Mouse (Mus musculus): ENCODE data around the gene Mc3r. TPM values are rescaled to one million over a fixed set of nuclear protein-coding genes. Genes with fewer than 3 reads are reported as not detected.
A peak's percentile ranks its signal among the peaks of the same experiment; 100 is the strongest.

Mc3r gene
- polyA plus RNA-seq, 1 experiment, result not detected

- TF ChIP-seq CTCF (conservative IDR thresholded peaks at IDR 0.05; ENCODE audit: insufficient read depth, insufficient read length, low read depth, low read length) (peak; percentile 25; the same call in 1 of the 2 replicates), POLR2A (IDR thresholded peaks at IDR 0.05; ENCODE audit: low read depth, low read length) (no peak)
- Histone ChIP-seq H3K4me1 (ENCODE audit: control insufficient read depth, insufficient read depth, low read length) (no peaks in the 10 kb centered on the region), H3K36me3 (ENCODE audit: control insufficient read depth, insufficient read depth, low read length) (no peaks in the 10 kb centered on the region), H3K27ac (ENCODE audit: insufficient read depth, low read depth, low read length) (no peak overlapping the region), H3K27me3 (replicated peaks; ENCODE audit: control insufficient read depth, insufficient read depth, low read length) (no peaks in the 10 kb centered on the region), H3K4me3 (ENCODE audit: insufficient read depth, low read depth, low read length) (no peak overlapping the region)
- 80% methylated on average over 14 of the region's 14 CpGs for WGBS
- DNase-seq, result no peak
Measured at GRCm38 (mm10) chr2:172249336-172249735, 1.0 kb downstream of the Mc3r start.

GRCm38 (mm10) chr2:172256418-172256817 lies 8.1 kb downstream of the Mc3r start:
- Histone ChIP-seq H3K36me3 (ENCODE audit: control insufficient read depth, insufficient read depth, low read length) (no peaks in the 10 kb centered on the region), H3K27me3 (replicated peaks; ENCODE audit: control insufficient read depth, insufficient read depth, low read length) (no peaks in the 10 kb centered on the region), H3K27ac (ENCODE audit: insufficient read depth, low read depth, low read length) (no peak overlapping the region), H3K4me1 (ENCODE audit: control insufficient read depth, insufficient read depth, low read length) (no peaks in the 10 kb centered on the region), H3K4me3 (ENCODE audit: insufficient read depth, low read depth, low read length) (no peak overlapping the region)
- TF ChIP-seq POLR2A (IDR thresholded peaks at IDR 0.05; ENCODE audit: low read depth, low read length) (no peak), CTCF (conservative IDR thresholded peaks at IDR 0.05; ENCODE audit: insufficient read depth, insufficient read length, low read depth, low read length) (no peak)
- WGBS, result 73% methylated on average over 6 of the region's 6 CpGs
- DNase-seq, result no peak

- Histone ChIP-seq H3K36me3 (ENCODE audit: control insufficient read depth, insufficient read depth, low read length) (no peaks in the 10 kb centered on the region), H3K27me3 (replicated peaks; ENCODE audit: control insufficient read depth, insufficient read depth, low read length) (no peaks in the 10 kb centered on the region), H3K4me1 (ENCODE audit: control insufficient read depth, insufficient read depth, low read length) (no peaks in the 10 kb centered on the region), H3K27ac (ENCODE audit: insufficient read depth, low read depth, low read length) (no peak overlapping the region), H3K4me3 (ENCODE audit: insufficient read depth, low read depth, low read length) (no peak overlapping the region)
- no peak for TF ChIP-seq POLR2A (IDR thresholded peaks at IDR 0.05; ENCODE audit: low read depth, low read length)
- TF ChIP-seq CTCF (conservative IDR thresholded peaks at IDR 0.05; ENCODE audit: insufficient read depth, insufficient read length, low read depth, low read length), result no peak
- WGBS, result 77% methylated on average over 5 of the region's 5 CpGs
- no peak for DNase-seq
Measured at GRCm38 (mm10) chr2:172256956-172257355, 8.7 kb downstream of the Mc3r start.

GRCm38 (mm10) chr2:172257471-172258065 lies 9.3 kb downstream of the Mc3r start:
- H3K27ac ChIP-seq (ENCODE audit: insufficient read depth, low read depth, low read length), result no peak overlapping the region
- no peaks in the 10 kb centered on the region for H3K27me3 ChIP-seq (replicated peaks; ENCODE audit: control insufficient read depth, insufficient read depth, low read length)
- no peaks in the 10 kb centered on the region for H3K36me3 ChIP-seq (ENCODE audit: control insufficient read depth, insufficient read depth, low read length)
- DNase-seq, result no peak
- TF ChIP-seq POLR2A (IDR thresholded peaks at IDR 0.05; ENCODE audit: low read depth, low read length) (no peak), CTCF (conservative IDR thresholded peaks at IDR 0.05; ENCODE audit: insufficient read depth, insufficient read length, low read depth, low read length) (no peak)
- H3K4me1 ChIP-seq (ENCODE audit: control insufficient read depth, insufficient read depth, low read length), result no peaks in the 10 kb centered on the region
- 23% methylated on average over 12 of the region's 12 CpGs for WGBS
- no peak overlapping the region for H3K4me3 ChIP-seq (ENCODE audit: insufficient read depth, low read depth, low read length)

- no peak overlapping the region for H3K4me3 ChIP-seq (ENCODE audit: insufficient read depth, low read depth, low read length)
- H3K27me3 ChIP-seq (replicated peaks; ENCODE audit: control insufficient read depth, insufficient read depth, low read length), result no peaks in the 10 kb centered on the region
- H3K27ac ChIP-seq (ENCODE audit: insufficient read depth, low read depth, low read length), result no peak overlapping the region
- TF ChIP-seq POLR2A (IDR thresholded peaks at IDR 0.05; ENCODE audit: low read depth, low read length), result no peak
- TF ChIP-seq CTCF (conservative IDR thresholded peaks at IDR 0.05; ENCODE audit: insufficient read depth, insufficient read length, low read depth, low read length), result no peak
- WGBS, result 72% methylated on average over 5 of the region's 5 CpGs
- no peak for DNase-seq
- H3K4me1 ChIP-seq (ENCODE audit: control insufficient read depth, insufficient read depth, low read length), result no peaks in the 10 kb centered on the region
- no peaks in the 10 kb centered on the region for H3K36me3 ChIP-seq (ENCODE audit: control insufficient read depth, insufficient read depth, low read length)
Measured at GRCm38 (mm10) chr2:172260064-172260463, 11.8 kb downstream of the Mc3r start.

GRCm38 (mm10) chr2:172261441-172261840 lies 13.1 kb downstream of the Mc3r start:
- WGBS, result 82% methylated on average over 4 of the region's 4 CpGs
- Histone ChIP-seq H3K4me3 (ENCODE audit: insufficient read depth, low read depth, low read length) (no peak overlapping the region), H3K27me3 (replicated peaks; ENCODE audit: control insufficient read depth, insufficient read depth, low read length) (no peaks in the 10 kb centered on the region)

GRCm38 (mm10) chr2:172263216-172263615 lies 14.9 kb downstream of the Mc3r start:
- Histone ChIP-seq H3K27me3 (replicated peaks; ENCODE audit: control insufficient read depth, insufficient read depth, low read length) (no peaks in the 10 kb centered on the region), H3K27ac (ENCODE audit: insufficient read depth, low read depth, low read length) (no peak overlapping the region), H3K36me3 (ENCODE audit: control insufficient read depth, insufficient read depth, low read length) (no peaks in the 10 kb centered on the region), H3K4me3 (ENCODE audit: insufficient read depth, low read depth, low read length) (no peak overlapping the region), H3K4me1 (ENCODE audit: control insufficient read depth, insufficient read depth, low read length) (no peaks in the 10 kb centered on the region)
- 92% methylated on average over 6 of the region's 6 CpGs for WGBS
- TF ChIP-seq POLR2A (IDR thresholded peaks at IDR 0.05; ENCODE audit: low read depth, low read length), result no peak
- no peak for TF ChIP-seq CTCF (conservative IDR thresholded peaks at IDR 0.05; ENCODE audit: insufficient read depth, insufficient read length, low read depth, low read length)
- no peak for DNase-seq

More at GRCm38 (mm10) chr2:172261441-172261840, 13.1 kb downstream of the Mc3r start:
- DNase-seq, result no peak
- H3K36me3 ChIP-seq (ENCODE audit: control insufficient read depth, insufficient read depth, low read length), result no peaks in the 10 kb centered on the region
- no peak for TF ChIP-seq POLR2A (IDR thresholded peaks at IDR 0.05; ENCODE audit: low read depth, low read length)
- no peak for TF ChIP-seq CTCF (conservative IDR thresholded peaks at IDR 0.05; ENCODE audit: insufficient read depth, insufficient read length, low read depth, low read length)
- H3K27ac ChIP-seq (ENCODE audit: insufficient read depth, low read depth, low read length), result no peak overlapping the region
- H3K4me1 ChIP-seq (ENCODE audit: control insufficient read depth, insufficient read depth, low read length), result no peaks in the 10 kb centered on the region

Measured in kidney, adult 2 months (tissue).